Mouse (Mus musculus): ENCODE measurements around the gene Slc2a3.

GRCm38 (mm10) chr6:122765298-122765956, 36.0 kb downstream of the Slc2a3 start:
- TF ChIP-seq POLR2A (IDR thresholded peaks at IDR 0.05; ENCODE audit: extremely low read depth, insufficient read depth, low read length) (no peak), CTCF (IDR thresholded peaks at IDR 0.05; ENCODE audit: extremely low read depth, insufficient read depth, low read length) (no peak)
